Mouse (Mus musculus) regulatory T cell (primary cell): ENCODE measurements around the gene Gm20388.

Experiments
- in situ Hi-C: fragments of 300-600 bp; cut with MboI, MseI; formaldehyde crosslinking; loops from one replicate; pipeline ENCODE4 v1.15.1; 2025; ENCODE audit warnings: high pct_unique_total_duplicates

Gm20388 gene

DNA sequence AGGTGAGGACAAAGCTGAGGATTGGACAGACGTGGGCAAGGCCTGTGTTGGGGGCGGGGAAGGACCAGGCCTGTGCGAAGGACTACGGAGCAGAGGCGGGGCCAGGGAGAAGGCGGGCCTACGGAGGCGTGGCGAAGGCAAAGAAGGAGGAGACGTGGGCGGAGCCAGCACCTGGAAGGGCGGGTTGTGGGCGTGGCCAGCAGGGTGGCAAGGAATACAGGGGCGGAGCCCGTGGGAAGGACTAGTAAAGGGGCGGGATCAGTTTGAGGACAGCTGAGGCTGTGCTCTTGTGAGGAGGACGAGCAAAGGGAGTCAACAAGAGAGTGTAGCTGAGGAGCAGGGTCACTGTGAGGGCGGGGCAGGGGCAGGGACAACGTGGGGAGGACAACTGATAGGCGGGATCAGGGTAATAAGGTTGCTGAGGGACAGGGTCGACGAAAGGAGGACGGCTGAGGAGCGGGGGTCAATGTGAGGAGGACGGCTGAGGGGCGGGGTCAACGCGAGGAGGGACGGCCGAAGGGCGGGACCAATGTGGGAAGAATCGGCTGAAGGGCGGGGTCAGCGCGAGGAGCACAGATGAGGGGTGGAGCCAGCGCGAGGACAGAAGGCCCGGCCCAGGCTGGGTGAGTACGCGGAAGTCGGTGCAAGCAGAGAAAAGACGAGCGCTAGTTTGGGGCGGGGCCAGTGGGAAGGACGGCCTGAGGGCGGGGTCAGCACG lies 2370.8 kb downstream of the Gm20388 start:
- in situ Hi-C loops, result loop anchor here (5.0 to 10.0 kb wide), 3 partner anchors 151 to 1577 kb away; partner anchors contain the start of genes Cyba, Galns and Trappc2l

GRCm38 (mm10) chr8:122282035-122282358 lies 2371.4 kb downstream of the Gm20388 start, which contains the start of gene Zfpm1:
Zfpm1 (plus strand) TSS chr8:122282141.
- in situ Hi-C loops, result loop anchor here (5.0 to 10.0 kb wide), 3 partner anchors 150 to 1577 kb away; partner anchors contain the start of genes Cyba, Galns and Trappc2l

DNA sequence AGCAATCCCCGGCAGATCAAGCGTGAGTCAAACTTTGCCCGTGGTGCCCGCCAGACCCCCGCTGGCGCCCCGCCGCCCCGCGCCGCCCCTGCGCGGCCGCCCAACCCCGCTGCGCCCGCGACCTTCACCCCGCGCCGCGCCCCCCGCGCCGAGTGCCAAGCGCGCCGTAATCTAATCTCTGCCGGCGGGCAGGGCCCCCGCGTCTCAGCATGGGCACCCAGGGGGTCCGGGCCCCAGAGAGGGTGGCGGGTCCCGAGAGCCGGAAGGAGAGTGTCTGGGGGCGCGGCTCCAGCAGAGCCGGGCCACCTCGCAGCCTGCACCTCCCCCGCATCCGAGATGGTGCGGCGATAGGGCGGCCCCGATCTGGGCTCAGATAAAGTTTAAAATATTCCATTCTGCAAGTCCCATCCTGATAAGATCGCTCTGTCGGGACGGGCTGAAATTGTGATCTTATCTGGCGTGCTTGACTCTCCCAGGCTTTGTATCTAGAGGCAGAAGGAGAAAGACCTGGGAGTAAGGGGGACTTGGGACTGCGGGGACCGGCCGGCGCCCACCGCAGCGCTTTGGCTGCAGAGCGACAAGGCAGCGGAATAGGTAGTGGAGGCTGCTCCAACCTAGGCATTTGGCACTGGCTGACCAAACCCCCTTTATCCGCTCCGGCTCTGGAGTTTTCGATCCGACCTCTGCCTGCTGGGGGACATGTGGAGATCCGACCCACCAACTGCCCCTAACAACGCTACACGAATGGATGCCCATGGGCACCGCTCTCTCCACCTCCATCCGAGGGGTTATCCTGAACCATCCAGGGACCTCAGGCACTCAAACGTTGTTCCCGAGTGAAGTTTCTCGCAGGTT lies 2372.1 kb downstream of the Gm20388 start:
- in situ Hi-C loops, result loop anchor here (5.0 to 10.0 kb wide), 3 partner anchors 150 to 1578 kb away; partner anchors contain the start of genes Cyba, Galns and Trappc2l

GRCm38 (mm10) chr8:122283356-122284202 lies 2372.9 kb downstream of the Gm20388 start:
- in situ Hi-C loops, result loop anchor here (5.0 to 10.0 kb wide), 3 partner anchors 149 to 1579 kb away; partner anchors contain the start of genes Cyba, Galns and Trappc2l

GRCm38 (mm10) chr8:122284203-122284658 lies 2373.6 kb downstream of the Gm20388 start:
- in situ Hi-C loops, result loop anchor here (5.0 to 10.0 kb wide), 3 partner anchors 148 to 1579 kb away; partner anchors contain the start of genes Cyba, Galns and Trappc2l

DNA sequence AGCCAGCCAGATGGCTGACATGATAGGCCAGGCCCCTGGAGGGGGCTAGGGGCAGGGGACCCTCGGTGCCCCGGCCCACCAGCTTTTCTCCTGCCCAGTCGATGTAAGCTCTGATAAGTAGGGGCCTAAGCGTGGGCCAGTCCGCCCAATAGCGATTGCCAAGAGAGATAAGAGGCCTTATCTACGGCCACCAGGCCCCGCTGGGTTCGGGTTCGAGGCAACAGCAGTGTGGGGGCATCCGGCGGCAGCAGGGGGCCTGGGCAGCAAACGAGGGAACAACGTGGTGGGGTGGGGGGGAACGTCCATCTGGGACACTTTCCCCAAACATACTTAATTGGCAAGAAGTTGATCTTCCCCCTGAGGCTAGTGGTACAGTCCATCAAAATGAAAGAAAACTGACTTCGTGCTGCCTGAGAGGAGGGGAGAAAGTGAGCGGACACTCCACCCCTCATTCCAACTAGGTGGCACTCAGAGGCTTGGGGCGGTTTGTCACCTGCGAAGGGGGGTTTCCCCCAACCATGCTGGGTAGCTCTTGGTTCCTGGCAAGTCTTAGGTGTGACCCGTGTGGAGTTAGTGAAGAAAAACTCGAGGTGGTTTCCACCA lies 2374.1 kb downstream of the Gm20388 start:
- in situ Hi-C loops, result loop anchor here (5.0 to 10.0 kb wide), 4 partner anchors 148 to 1580 kb away; partner anchors contain the start of genes Cyba, Galns and Trappc2l

DNA sequence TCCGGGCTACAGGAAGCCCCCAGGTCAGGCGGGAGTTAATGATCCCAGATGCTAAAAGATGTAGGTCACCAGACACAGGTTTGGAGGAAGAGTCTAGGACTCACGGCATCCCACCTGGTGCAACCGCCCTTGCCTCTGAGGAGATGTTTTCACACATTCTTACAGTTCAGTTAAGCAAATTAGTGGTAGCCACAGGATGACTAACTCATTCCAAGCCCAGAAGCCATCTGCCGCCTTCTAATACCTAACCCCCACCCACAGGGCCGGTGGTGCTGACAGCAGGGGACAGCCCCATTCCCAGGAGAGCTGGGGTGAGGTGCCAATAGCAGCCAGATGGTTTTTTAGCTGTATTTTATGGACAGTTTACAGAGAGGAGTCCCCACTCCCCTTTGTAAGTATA lies 2375.1 kb downstream of the Gm20388 start:
- in situ Hi-C loops, result loop anchor here (5.0 to 10.0 kb wide), 2 partner anchors 433 to 1581 kb away; no protein-coding TSS in a partner anchor

- in situ Hi-C loops, result loop anchor here (5.0 to 10.0 kb wide), 2 partner anchors 435 to 1582 kb away; no protein-coding TSS in a partner anchor
Observed at GRCm38 (mm10) chr8:122286899-122287298, 2376.3 kb downstream of the Gm20388 start.

DNA sequence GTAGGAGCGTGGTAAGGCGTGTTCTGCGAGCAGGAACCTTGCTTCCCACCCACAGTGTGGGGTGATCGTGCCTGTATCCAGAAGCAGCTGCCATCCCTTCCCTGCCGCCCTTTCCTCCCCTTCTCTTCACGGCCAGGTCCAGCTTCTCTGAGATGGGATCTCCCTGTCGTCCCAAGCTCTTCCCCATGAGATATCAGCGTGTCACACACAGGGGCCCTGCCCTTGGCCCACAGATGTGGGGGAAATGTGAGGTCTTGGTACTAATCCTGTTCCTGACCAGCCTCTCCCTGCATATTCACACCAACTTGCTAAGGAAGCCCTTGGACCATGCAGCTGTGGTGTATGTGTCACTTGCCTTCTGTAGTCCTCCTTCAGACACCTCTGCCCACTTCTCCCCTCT lies 2377.1 kb downstream of the Gm20388 start:
- in situ Hi-C loops, result loop anchor here (5.0 to 10.0 kb wide), 2 partner anchors 435 to 1583 kb away; no protein-coding TSS in a partner anchor

DNA sequence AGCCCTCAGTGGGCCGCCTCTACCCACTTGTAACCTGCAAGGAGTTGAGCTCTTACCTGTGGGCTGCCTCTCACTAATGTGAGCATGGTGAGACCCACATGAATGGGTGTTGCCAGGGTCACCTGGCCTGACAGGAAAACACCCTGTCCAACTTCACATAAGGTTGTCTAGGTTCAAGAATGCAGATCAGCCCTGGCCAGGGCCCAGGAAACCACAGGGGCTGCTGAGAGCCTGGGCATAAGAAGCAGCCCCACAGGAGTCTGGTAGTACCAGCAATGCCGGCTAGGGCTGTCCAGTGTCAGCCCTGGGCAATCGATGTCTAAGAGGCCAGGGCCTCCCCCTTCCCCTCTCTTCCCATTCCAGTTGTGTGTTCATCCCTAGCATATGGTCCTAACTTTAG lies 2377.7 kb downstream of the Gm20388 start:
- in situ Hi-C loops, result loop anchor here (5.0 to 10.0 kb wide), 2 partner anchors 436 to 1584 kb away; no protein-coding TSS in a partner anchor

DNA sequence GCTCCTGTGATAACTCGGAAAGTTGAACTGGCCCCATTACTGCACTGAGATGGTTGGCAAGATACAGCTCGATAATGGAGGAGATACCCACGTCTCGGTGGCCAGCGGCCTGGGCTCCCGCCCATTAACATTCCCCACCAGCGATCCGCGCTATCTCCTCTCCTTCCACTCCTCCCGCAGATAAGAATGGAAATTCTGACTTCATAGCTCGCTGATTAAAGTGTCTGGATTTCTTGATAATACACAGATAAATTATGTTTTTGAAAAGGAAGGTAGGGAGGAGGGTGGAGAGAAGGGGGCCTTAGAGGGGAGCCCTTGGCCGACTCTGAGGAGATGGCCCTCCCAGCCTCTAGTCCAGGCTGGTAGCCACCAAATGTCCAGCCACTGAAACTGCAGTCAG lies 2380.4 kb downstream of the Gm20388 start:
- in situ Hi-C loops, result no loop called here

GRCm38 (mm10) chr8:122291549-122291948 lies 2380.9 kb downstream of the Gm20388 start:
- in situ Hi-C loops, result no loop called here

DNA sequence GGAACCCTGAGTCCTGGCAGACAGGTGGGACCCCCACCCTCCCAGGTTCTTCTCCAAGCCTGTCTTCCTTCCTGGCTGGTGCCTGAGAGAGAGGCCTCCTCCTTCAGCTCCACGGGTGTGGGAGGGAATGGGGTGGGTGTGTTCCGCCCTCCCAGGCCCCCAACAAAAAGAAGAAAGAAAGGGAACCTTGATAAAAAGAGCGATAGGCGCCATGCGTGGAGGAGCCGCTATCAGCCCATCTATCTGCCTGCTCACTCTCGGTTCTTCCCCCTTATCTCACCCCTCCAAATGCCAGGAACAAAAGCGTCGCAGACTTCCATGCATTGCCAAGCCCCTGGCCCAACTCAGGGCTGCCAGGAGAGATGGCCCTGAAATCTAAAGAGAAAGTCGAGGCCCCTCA lies 2382.8 kb downstream of the Gm20388 start:
- in situ Hi-C loops, result no loop called here

DNA sequence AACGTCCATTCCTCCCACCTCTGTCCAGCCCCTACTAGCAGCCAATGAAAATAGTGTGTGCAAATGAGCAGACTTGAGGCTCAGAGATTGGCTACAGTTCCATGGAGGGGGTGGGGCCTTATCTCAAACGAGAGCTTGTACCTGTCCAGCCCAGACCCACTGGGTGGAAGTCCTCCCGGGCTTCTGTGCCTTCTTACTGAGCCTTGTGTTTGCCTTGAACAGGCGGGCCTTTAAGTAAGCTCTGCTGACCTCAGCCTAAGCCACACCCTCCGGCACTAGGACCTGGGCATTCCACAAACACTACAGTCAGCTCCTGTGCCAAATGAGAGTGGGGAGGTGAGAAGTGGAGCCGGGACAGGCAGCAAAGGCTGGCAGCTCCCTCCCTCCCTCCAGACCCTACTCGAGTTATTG lies 2383.6 kb downstream of the Gm20388 start:
- in situ Hi-C loops, result no loop called here

GRCm38 (mm10) chr8:122295389-122295788 lies 2384.7 kb downstream of the Gm20388 start:
- in situ Hi-C loops, result no loop called here

DNA sequence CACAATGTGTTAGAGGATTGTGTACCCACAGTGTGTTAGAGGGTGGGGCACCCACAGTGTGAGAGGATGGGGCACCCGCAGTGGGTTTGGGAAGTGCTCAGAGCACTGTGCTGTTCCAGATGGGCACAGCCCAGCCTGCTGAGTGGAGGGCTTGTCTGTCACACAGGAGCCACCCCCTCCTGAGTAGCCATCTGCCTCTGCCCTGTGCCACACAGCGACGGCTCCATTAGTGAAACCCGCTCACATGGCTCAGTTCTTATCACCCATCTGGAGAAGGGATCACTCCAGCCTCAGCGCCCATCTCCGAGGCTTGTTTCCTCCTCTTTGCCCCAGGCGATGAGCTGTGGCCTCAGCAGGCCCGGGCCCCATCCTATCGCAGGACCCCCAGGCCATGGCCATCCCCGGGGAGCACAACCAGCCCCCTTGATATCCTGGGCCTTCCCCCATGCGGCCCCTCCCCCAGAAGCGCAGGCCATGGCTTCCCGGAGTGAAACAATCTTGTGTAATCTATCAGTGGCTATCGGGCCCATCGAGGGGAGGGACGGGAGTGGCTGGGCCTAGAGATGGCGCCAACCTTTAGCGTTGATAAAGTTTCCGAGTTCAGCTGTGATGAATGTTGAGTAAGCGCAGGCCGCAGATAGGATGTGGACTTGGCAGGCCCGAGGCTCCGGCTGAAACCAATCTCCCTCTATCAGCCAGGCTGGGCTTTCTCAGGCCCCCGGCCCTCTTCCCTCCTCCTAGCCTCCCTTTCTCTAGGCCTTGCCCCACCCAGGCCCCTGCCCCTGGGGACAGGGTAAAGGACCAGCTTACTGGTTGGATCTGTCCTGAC lies 2385.7 kb downstream of the Gm20388 start:
- in situ Hi-C loops, result no loop called here

DNA sequence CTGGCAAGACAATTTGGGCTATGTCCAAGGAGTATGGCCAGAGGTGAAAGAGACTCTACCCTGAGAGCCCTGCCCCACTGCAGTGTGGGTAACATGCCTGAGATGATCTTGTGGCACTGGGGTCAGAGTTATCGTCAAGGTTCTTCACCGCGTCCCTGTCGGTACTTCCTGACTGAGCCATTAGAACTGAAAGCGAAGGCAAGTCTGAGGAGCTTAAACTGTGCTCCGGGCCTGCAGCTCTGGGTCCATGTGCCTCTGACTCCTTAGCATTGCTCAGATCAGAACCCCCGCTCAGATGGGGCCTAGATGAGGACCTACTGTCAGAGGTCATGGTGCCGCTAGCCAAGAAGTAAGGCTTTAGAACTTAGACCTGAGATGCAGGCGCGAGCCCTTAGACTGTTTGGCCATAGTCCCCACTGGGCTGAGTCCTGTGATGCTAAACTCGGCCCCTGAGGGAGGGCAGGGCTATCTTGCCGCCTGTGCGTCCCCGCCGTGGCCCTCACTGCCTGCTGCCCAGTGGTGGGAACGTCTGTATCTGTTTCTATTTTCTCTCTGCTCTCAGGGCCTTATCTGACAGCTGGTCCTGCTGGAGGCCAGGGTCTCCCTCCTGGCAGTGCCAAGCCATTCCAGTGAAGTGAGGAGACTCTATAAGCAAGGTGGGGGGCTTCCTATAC lies 2389.1 kb downstream of the Gm20388 start:
- in situ Hi-C loops, result no loop called here

- in situ Hi-C loops, result no loop called here
Observed at GRCm38 (mm10) chr8:122301081-122301480, 2390.4 kb downstream of the Gm20388 start.

DNA sequence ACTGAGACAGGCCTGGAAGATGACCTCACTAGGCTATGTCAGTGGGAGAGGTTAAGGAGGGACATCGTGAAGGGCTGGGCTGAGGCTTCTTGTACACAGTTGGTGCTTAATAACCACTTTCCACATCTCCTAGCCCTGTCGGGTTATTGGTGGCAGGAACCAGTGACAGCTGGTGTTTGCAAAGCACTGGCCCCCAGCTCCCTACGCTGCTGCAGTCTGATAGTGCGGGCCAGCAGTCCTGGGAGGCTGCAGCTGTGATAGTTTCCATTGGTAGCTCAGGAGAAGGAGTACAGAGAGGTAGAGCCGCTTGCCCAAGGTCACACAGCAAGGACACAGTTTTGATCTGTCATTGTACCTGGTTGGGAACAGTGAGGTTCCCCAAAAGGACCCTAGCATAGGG lies 2391.2 kb downstream of the Gm20388 start:
- in situ Hi-C loops, result no loop called here
